Mouse (Mus musculus) testis, adult 2 months (tissue): ENCODE results near the gene Ankrd13c.

Experiments
- CTCF ChIP-seq: fragments of 200-500 bp; IDR thresholded peaks from 2 replicates; pipeline ENCODE4 v1.5.1; 2012; ENCODE audit warnings: low read depth, mild to moderate bottlenecking, inconsistent platforms, low read length, moderate library complexity; ENCODE audit not compliant: control insufficient read depth, insufficient read depth, insufficient replicate concordance
- POLR2A ChIP-seq: fragments of 200-500 bp; IDR thresholded peaks from 2 replicates; pipeline ENCODE4 v1.6.1; 2012; ENCODE audit warnings: low read depth, mild to moderate bottlenecking, inconsistent platforms, low read length, moderate library complexity; ENCODE audit not compliant: control insufficient read depth

GRCm38 (mm10) chr3:157923268-157923835, 23.7 kb upstream of the Ankrd13c start:
- no peak for TF ChIP-seq CTCF
- TF ChIP-seq POLR2A: no peak
